Mouse (Mus musculus): ENCODE measurements at regions not wholly inside any gene's neighbourhood (a gene's known extent, or its start where the extent isn't known, plus 50 kb on each side); places are given as distances from the start of the nearest gene placed in this dataset.

DNA sequence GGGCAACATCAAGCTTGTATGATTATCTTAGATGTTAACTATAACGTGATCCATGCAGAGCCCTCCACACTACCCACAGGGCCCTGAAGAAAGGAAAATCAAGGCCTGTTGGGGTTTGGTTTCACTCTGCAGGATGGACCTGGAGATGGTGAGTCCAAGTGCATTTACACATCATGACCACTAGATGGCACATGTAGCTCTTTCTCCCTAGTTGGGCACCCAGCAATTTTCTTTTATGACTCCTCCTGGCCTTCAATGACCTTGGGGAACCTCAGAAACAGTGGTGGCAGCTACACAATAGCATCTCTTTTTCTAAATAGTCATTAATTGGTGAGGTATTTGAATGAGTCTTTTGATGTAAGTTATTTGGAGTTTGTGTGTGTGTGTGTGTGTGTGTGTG lies 442.1 kb downstream of the Etnk1 start:
- 72% methylated on average over 1 of the region's 1 CpGs for WGBS
- H3K27me3 ChIP-seq (ENCODE audit: low read depth, poor library complexity, severe bottlenecking) = no peaks in the 10 kb centered on the region
- no peaks in the 10 kb centered on the region for H3K4me1 ChIP-seq
- DNase-seq (ENCODE audit: low spot score) = no peak
- no peaks in the 10 kb centered on the region for H3K9me3 ChIP-seq (replicated peaks)
- no peaks in the 10 kb centered on the region for H3K36me3 ChIP-seq
- H3K27ac ChIP-seq (replicated peaks) = no peak overlapping the region
- H3K4me3 ChIP-seq = no peak overlapping the region

DNA sequence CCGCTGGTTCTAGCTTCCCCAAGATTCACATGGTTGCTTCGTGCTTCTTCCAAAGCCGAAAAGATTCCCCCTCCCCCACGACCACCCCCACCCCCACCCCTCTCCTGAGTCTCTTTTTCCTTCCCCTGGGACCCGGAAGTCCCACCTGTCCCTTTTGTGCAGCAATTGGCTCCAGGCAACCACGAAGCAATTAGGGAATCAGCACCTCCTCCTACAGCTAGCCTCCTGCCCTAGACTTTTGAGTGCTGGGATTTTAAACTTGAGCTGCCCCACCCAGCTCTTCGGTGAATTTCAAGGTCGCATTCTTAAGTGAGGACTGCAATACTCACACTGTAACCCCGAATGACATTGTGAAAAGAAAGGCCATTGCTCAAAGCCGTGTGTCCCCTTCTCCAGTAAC lies 445.9 kb downstream of the Etnk1 start:
- 82% methylated on average over 10 of the region's 10 CpGs for WGBS

DNA sequence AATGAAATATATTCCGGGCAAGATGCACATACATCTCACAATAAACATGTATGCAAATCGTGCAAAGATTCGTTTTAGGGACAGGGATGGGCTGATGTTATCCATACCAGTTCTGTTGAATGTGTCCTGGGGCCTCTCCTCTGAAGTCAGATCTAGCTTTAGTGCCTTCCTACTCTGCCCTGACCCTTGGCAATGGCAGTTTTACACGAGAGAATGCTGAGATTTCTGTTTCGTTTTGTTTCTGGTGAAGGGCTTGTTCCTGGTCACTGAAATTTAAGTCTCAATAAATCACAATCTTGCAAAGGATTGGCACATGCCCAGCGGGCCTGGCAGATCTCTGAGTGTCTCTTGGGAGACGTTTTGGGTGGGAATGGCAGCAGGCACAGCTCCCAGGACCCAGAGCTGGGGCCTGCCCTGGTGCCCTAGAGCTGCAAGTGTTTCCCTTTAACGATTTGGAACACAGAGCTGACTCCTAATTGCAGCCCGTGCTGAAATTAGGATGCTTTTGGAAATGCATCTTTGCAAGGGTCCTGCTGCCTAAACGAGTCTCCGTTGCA lies 447.5 kb downstream of the Etnk1 start:
- Histone ChIP-seq H3K36me3 (no peaks in the 10 kb centered on the region), H3K9me3 (replicated peaks) (no peaks in the 10 kb centered on the region), H3K4me1 (no peaks in the 10 kb centered on the region), H3K27me3 (ENCODE audit: low read depth, poor library complexity, severe bottlenecking) (no peaks in the 10 kb centered on the region), H3K27ac (replicated peaks) (no peak overlapping the region), H3K4me3 (no peak overlapping the region)
- 87% methylated on average over 11 of the region's 11 CpGs for WGBS
- DNase-seq (ENCODE audit: low spot score) = no peak

More for the DNA sequence above, 445.9 kb downstream of the Etnk1 start:
- Histone ChIP-seq H3K36me3 (no peaks in the 10 kb centered on the region), H3K27ac (replicated peaks) (no peak overlapping the region), H3K9me3 (replicated peaks) (no peaks in the 10 kb centered on the region), H3K4me1 (no peaks in the 10 kb centered on the region), H3K27me3 (ENCODE audit: low read depth, poor library complexity, severe bottlenecking) (no peaks in the 10 kb centered on the region), H3K4me3 (no peak overlapping the region)
- DNase-seq (ENCODE audit: low spot score) = no peak

DNA sequence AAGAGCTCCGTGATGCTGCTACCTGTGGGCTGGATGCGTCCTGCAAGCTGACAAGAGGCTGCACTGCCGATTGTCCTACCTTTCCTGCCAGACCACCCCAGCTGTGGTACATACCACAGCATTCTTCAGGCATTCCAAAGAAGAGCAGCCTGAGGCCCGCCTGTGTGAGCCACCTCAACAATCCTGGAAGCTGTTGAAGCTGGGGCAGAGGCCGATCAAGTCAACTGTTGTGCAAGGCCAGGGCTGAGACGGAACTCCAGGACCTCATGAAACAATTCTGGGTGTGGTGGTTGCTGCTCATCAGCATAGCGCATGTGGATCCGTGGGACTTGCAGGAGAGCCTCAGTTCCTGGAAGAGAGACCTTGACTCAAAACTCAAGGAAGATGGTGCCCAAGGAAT lies 448.3 kb downstream of the Etnk1 start:
- H3K27me3 ChIP-seq (ENCODE audit: low read depth, poor library complexity, severe bottlenecking) = no peaks in the 10 kb centered on the region
- no peaks in the 10 kb centered on the region for H3K36me3 ChIP-seq
- 82% methylated on average over 8 of the region's 8 CpGs for WGBS
- no peak overlapping the region for H3K4me3 ChIP-seq
- H3K27ac ChIP-seq (replicated peaks) = no peak overlapping the region
- no peaks in the 10 kb centered on the region for H3K9me3 ChIP-seq (replicated peaks)
- no peak for DNase-seq (ENCODE audit: low spot score)
- no peaks in the 10 kb centered on the region for H3K4me1 ChIP-seq

- no peaks in the 10 kb centered on the region for H3K9me3 ChIP-seq (replicated peaks)
Observed at GRCm38 (mm10) chr6:143616386-143616785, 449.4 kb downstream of the Etnk1 start.

DNA sequence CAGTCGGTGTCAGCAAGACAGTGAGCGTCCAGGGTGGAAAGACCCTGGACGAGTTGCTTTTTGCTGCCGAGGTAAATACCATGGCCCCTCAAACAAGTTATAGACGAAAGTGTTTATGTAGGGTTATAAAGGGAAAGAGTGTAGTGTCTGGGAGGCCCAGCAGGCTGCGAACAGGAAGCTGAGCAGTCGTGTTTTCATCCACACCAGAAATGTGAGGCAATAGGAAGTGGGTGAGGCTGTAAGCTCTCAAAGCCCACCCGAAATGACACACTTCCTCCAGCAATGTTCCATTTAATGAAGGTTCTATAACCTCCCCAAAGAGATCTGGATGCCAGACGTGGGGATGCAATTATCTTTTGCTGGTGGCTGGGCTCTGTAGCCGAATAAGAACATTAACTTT lies 451.5 kb downstream of the Etnk1 start:
- no peaks in the 10 kb centered on the region for H3K36me3 ChIP-seq
- H3K4me3 ChIP-seq = no peak overlapping the region
- WGBS = 75% methylated on average over 10 of the region's 10 CpGs

More at GRCm38 (mm10) chr6:143616386-143616785, 449.4 kb downstream of the Etnk1 start:
- WGBS = 88% methylated on average over 4 of the region's 4 CpGs
- H3K4me3 ChIP-seq = no peak overlapping the region
- no peaks in the 10 kb centered on the region for H3K4me1 ChIP-seq
- no peaks in the 10 kb centered on the region for H3K27me3 ChIP-seq (ENCODE audit: low read depth, poor library complexity, severe bottlenecking)
- no peak for DNase-seq (ENCODE audit: low spot score)
- no peaks in the 10 kb centered on the region for H3K36me3 ChIP-seq
- H3K27ac ChIP-seq (replicated peaks) = no peak overlapping the region

GRCm38 (mm10) chr6:143620583-143620982 lies 453.6 kb downstream of the Etnk1 start:
- no peaks in the 10 kb centered on the region for H3K9me3 ChIP-seq (replicated peaks)
- no peak overlapping the region for H3K27ac ChIP-seq (replicated peaks)
- no peak for DNase-seq (ENCODE audit: low spot score)
- WGBS = 77% methylated on average over 2 of the region's 2 CpGs
- no peaks in the 10 kb centered on the region for H3K27me3 ChIP-seq (ENCODE audit: low read depth, poor library complexity, severe bottlenecking)
- H3K36me3 ChIP-seq = no peaks in the 10 kb centered on the region
- H3K4me3 ChIP-seq = no peak overlapping the region
- no peaks in the 10 kb centered on the region for H3K4me1 ChIP-seq

More for the DNA sequence above, 451.5 kb downstream of the Etnk1 start:
- no peak for DNase-seq (ENCODE audit: low spot score)
- H3K4me1 ChIP-seq = no peaks in the 10 kb centered on the region
- H3K27ac ChIP-seq (replicated peaks) = no peak overlapping the region
- H3K27me3 ChIP-seq (ENCODE audit: low read depth, poor library complexity, severe bottlenecking) = no peaks in the 10 kb centered on the region
- H3K9me3 ChIP-seq (replicated peaks) = no peaks in the 10 kb centered on the region

- 76% methylated on average over 2 of the region's 2 CpGs for WGBS
- Histone ChIP-seq H3K27ac (replicated peaks) (no peak overlapping the region), H3K27me3 (ENCODE audit: low read depth, poor library complexity, severe bottlenecking) (no peaks in the 10 kb centered on the region), H3K4me3 (no peak overlapping the region), H3K36me3 (no peaks in the 10 kb centered on the region), H3K4me1 (no peaks in the 10 kb centered on the region), H3K9me3 (replicated peaks) (no peaks in the 10 kb centered on the region)
- no peak for DNase-seq (ENCODE audit: low spot score)
Observed at GRCm38 (mm10) chr6:143622161-143622560, 455.1 kb downstream of the Etnk1 start.

- H3K27me3 ChIP-seq (ENCODE audit: low read depth, poor library complexity, severe bottlenecking) = no peaks in the 10 kb centered on the region
- H3K27ac ChIP-seq (replicated peaks) = no peak overlapping the region
- WGBS = 92% methylated on average over 3 of the region's 3 CpGs
- no peak for DNase-seq (ENCODE audit: low spot score)
- H3K4me1 ChIP-seq = no peaks in the 10 kb centered on the region
- no peaks in the 10 kb centered on the region for H3K36me3 ChIP-seq
- H3K9me3 ChIP-seq (replicated peaks) = no peaks in the 10 kb centered on the region
- no peak overlapping the region for H3K4me3 ChIP-seq
Observed at GRCm38 (mm10) chr6:143624901-143625300, 457.9 kb downstream of the Etnk1 start.

DNA sequence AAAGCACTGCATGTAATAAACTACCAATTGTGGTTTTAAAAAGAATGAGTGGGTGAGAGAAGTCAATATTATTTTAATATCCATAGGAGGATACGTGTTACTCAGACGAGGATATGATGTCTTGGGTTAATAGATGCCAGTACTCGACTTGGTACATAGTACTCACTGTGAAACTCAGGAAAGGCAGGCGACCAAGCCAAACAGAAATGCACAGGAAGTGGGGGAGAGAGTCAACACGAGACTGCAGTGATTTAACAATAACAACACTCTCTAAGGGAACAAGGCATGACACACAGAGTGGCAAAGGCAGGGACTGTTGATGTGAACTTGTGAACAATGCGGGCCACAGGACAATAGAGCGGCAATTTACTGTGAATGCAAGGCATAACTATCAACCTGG lies 464.6 kb downstream of the Etnk1 start:
- Histone ChIP-seq H3K4me1 (no peaks in the 10 kb centered on the region), H3K27me3 (ENCODE audit: low read depth, poor library complexity, severe bottlenecking) (no peaks in the 10 kb centered on the region), H3K27ac (replicated peaks) (no peak overlapping the region), H3K4me3 (no peak overlapping the region), H3K36me3 (no peaks in the 10 kb centered on the region), H3K9me3 (replicated peaks) (no peaks in the 10 kb centered on the region)
- DNase-seq (ENCODE audit: low spot score) = no peak
- WGBS = 82% methylated on average over 7 of the region's 7 CpGs

GRCm38 (mm10) chr6:143633710-143634109 lies 466.7 kb downstream of the Etnk1 start:
- 81% methylated on average over 6 of the region's 6 CpGs for WGBS
- Histone ChIP-seq H3K4me3 (no peak overlapping the region), H3K4me1 (peaks cover 11% of the 10 kb centered on the region), H3K36me3 (no peaks in the 10 kb centered on the region), H3K27ac (replicated peaks) (no peak overlapping the region), H3K27me3 (ENCODE audit: low read depth, poor library complexity, severe bottlenecking) (no peaks in the 10 kb centered on the region), H3K9me3 (replicated peaks) (no peaks in the 10 kb centered on the region)
- no peak for DNase-seq (ENCODE audit: low spot score)

- H3K27me3 ChIP-seq (ENCODE audit: low read depth, poor library complexity, severe bottlenecking) = no peaks in the 10 kb centered on the region
- no peaks in the 10 kb centered on the region for H3K36me3 ChIP-seq
- no peaks in the 10 kb centered on the region for H3K9me3 ChIP-seq (replicated peaks)
- DNase-seq (ENCODE audit: low spot score) = no peak
- WGBS = 92% methylated on average over 10 of the region's 10 CpGs
- no peak overlapping the region for H3K27ac ChIP-seq (replicated peaks)
- H3K4me1 ChIP-seq = peaks cover 12% of the 10 kb centered on the region
- H3K4me3 ChIP-seq = no peak overlapping the region
Observed at GRCm38 (mm10) chr6:143634334-143634733, 467.3 kb downstream of the Etnk1 start.

GRCm38 (mm10) chr6:143635043-143635442 lies 468.0 kb downstream of the Etnk1 start:
- Histone ChIP-seq H3K27ac (replicated peaks) (no peak overlapping the region), H3K4me3 (no peak overlapping the region), H3K4me1 (peaks cover 12% of the 10 kb centered on the region), H3K27me3 (ENCODE audit: low read depth, poor library complexity, severe bottlenecking) (no peaks in the 10 kb centered on the region), H3K36me3 (no peaks in the 10 kb centered on the region), H3K9me3 (replicated peaks) (no peaks in the 10 kb centered on the region)
- 84% methylated on average over 2 of the region's 2 CpGs for WGBS
- no peak for DNase-seq (ENCODE audit: low spot score)

DNA sequence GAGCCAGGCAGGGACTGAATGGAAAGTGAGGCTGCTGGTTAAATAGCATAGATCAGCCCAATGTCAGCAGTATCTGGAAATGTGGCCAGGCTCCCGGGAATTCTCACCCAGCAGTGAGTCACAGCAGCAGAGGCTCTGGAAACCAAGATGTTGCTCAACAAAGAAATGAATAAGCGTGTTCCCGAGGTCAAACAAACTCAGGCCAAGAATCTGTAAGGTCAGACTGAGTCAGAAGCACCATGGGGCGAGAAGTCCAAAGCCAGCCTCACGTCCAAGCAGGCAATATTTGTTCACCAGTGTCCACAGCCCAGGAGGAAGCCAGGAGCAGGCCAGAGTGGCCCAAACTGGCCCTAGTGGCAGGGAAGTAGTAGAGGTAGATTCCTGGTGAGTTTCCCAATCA lies 473.6 kb downstream of the Etnk1 start:
- Histone ChIP-seq H3K4me1 (peaks cover 12% of the 10 kb centered on the region), H3K4me3 (no peak overlapping the region), H3K36me3 (no peaks in the 10 kb centered on the region), H3K27ac (replicated peaks) (no peak overlapping the region), H3K9me3 (replicated peaks) (no peaks in the 10 kb centered on the region), H3K27me3 (ENCODE audit: low read depth, poor library complexity, severe bottlenecking) (no peaks in the 10 kb centered on the region)
- WGBS = 81% methylated on average over 5 of the region's 5 CpGs
- DNase-seq (ENCODE audit: low spot score) = no peak
